ENCODE assay signal across 8 mouse cellular contexts in the genomic region with DNA sequence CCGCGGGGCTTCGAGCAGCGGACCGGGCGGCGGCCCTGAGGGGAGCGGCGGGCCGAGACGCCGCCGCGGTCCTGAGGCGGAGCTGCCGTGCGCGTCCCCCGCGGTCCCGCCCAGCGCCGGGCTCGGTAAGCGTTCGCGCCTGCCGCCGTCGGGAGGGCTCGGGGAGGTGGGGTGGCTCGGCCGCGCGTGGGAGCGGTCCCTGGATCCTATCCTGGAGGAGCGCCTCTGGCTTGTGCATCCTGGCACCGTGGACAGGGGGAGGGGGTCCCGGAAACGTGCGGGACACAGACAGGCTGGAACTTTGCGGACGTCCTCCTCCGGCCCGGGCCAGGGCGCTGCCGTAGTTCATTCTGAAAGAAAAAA. TPM values are rescaled to one million over a fixed set of nuclear protein-coding genes. Genes with fewer than 3 reads are reported as not detected.
A peak's percentile ranks its signal among the peaks of the same experiment; 100 is the strongest.
DNase-seq lines count a peak whose midpoint lies in the region; ATAC-seq and TF ChIP-seq lines count a peak whose summit lies in the region.

No protein-coding gene starts in this region.

- peak overlapping the region; percentile 72 for H3K4me3 ChIP-seq in cerebellum, adult 2 months (replicated peaks; ENCODE audit: insufficient read depth, low read depth, low read length)

- peak; percentile 78 for DNase-seq in embryo, embryonic 11 days
- DNase-seq in embryo, embryonic 10 days (ENCODE audit: low spot score) = no peak
- DNase-seq in cerebellum, adult 2 months = peak in 1 of 2 experiments; percentile 79
- DNase-seq in frontal cortex, postnatal 36 days (ENCODE audit: low spot score in 2 of 2) = peak; percentile 72 to 76
- DNase-seq in induced T-regulatory cell, adult 2 months (ENCODE audit: low read depth) = peak; percentile 81
- DNase-seq in left cerebral cortex, postnatal 25 days (ENCODE audit: low spot score in 2 of 2) = peak; percentile 74 to 84
- peak; percentile 59 to 65 for DNase-seq in right cerebral cortex, postnatal 36 days (ENCODE audit: low spot score in 2 of 2)

- intact Hi-C loops in left cerebral cortex, postnatal 25 days (cut with DNase I) = loop anchor here (5.0 kb wide), 2 partner anchors 42 to 112 kb away; partner anchors contain the start of gene Mrps26

- no peak for TF ChIP-seq POLR2A in cerebellum, adult 2 months (IDR thresholded peaks at IDR 0.05; ENCODE audit: borderline replicate concordance, insufficient read depth, low read length)

- no peak for TF ChIP-seq CTCF in cerebellum, adult 2 months (IDR thresholded peaks at IDR 0.05; ENCODE audit: borderline replicate concordance, insufficient read depth, low read depth, low read length)

- H3K27me3 ChIP-seq in cerebellum, adult 2 months (ENCODE audit: control insufficient read depth, insufficient read depth, low read length) = no peaks in the 10 kb centered on the region

- 2% methylated on average over 47 of the region's 47 CpGs for WGBS in cerebellum, adult 2 months

- H3K27ac ChIP-seq in cerebellum, adult 2 months (ENCODE audit: insufficient read depth, low read length) = peak overlapping the region; percentile 86

- ATAC-seq in megakaryocyte, adult 5-6 weeks (ENCODE audit: poor library complexity, severe bottlenecking) = peak; percentile 72

- peaks cover 13% of the 10 kb centered on the region for H3K4me1 ChIP-seq in cerebellum, adult 2 months (ENCODE audit: control insufficient read depth, insufficient read depth, low read length)

RNA-seq across cellular contexts. Expression of gene Ptpra, which starts 0.3 kb away (rescaled TPM):
- polyA plus RNA-seq in cerebellum, adult 2 months (2012; rRNA removed) = 157 and 159 TPM in 2 replicates
- 100 to 1,000 TPM; 234 to 252 TPM for total RNA-seq in left cerebral cortex, postnatal 25 days (2021)
- total RNA-seq in megakaryocyte, adult 5-6 weeks (2015) = 59.3 and 60.3 TPM in 2 replicates
- 163 and 173 TPM in 2 replicates for total RNA-seq in megakaryocyte, adult 5-6 weeks (2017)

RNA-seq across cellular contexts. Expression of gene Pced1a, which starts 25.9 kb away (rescaled TPM):
- polyA plus RNA-seq in cerebellum, adult 2 months (2012; rRNA removed) = 21.8 and 23.5 TPM in 2 replicates
- total RNA-seq in left cerebral cortex, postnatal 25 days (2021) = 10 to 100 TPM; 20.2 to 23.1 TPM
- 6.1 and 6.7 TPM in 2 replicates for total RNA-seq in megakaryocyte, adult 5-6 weeks (2015)
- 12.2 and 14.1 TPM in 2 replicates for total RNA-seq in megakaryocyte, adult 5-6 weeks (2017)

RNA-seq across cellular contexts. Expression of gene Vps16, which starts 26.3 kb away (rescaled TPM):
- polyA plus RNA-seq in cerebellum, adult 2 months (2012; rRNA removed) = 120 and 128 TPM in 2 replicates
- 10 to 100 TPM; 83.5 to 88.3 TPM for total RNA-seq in left cerebral cortex, postnatal 25 days (2021)
- total RNA-seq in megakaryocyte, adult 5-6 weeks (2015) = 74.6 and 102 TPM in 2 replicates
- total RNA-seq in megakaryocyte, adult 5-6 weeks (2017) = 96.7 and 99.6 TPM in 2 replicates

RNA-seq across cellular contexts. Expression of gene Tmem239, which starts 44.1 kb away (rescaled TPM):
- not detected in 2 replicates for polyA plus RNA-seq in cerebellum, adult 2 months (2012; rRNA removed)
- total RNA-seq in left cerebral cortex, postnatal 25 days (2021) = not detected
- not detected in 2 replicates for total RNA-seq in megakaryocyte, adult 5-6 weeks (2015)
- total RNA-seq in megakaryocyte, adult 5-6 weeks (2017) = not detected in 2 replicates

RNA-seq across cellular contexts. Expression of gene 1700020A23Rik, which starts 45.4 kb away (rescaled TPM):
- polyA plus RNA-seq in cerebellum, adult 2 months (2012; rRNA removed) = not detected in 2 replicates
- not detected for total RNA-seq in left cerebral cortex, postnatal 25 days (2021)
- total RNA-seq in megakaryocyte, adult 5-6 weeks (2015) = not detected in 2 replicates
- total RNA-seq in megakaryocyte, adult 5-6 weeks (2017) = not detected in 2 replicates
